Mouse (Mus musculus): ENCODE results near the gene Cacna1e. TPM values are rescaled to one million over a fixed set of nuclear protein-coding genes. Genes with fewer than 3 reads are reported as not detected.

The Cacna1e gene
- total and polyA plus RNA-seq, 3 experiments, result 0.60 to 8.5 (median 2.5) TPM

DNA sequence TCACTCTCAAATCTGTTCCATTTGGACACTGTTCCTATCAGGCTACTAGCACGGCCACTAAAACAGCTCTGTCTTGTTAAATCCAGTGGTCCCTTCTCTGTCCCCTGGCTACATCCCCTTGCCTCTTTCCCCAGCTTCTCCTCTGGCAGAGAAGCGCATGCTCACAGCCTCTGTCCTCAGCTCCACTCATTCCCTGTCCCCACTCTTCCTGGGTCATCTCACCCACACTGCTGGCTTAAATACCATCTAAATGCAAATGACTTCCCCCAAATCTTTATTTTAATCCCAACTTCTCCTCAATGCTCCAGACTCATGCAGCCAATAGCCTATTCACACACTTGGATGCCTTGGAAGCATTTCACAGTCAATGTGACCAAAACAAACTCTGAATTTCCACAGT lies 407.6 kb downstream of the Cacna1e start:
- Histone ChIP-seq H3K4me1 (ENCODE audit: control insufficient read depth in 1 of 2, insufficient read depth in 2 of 2) (peaks cover 12 to 23% of the 10 kb centered on the region in 2 experiments), H3K4me3 (replicated peaks in 1 of 3; ENCODE audit: low read depth in 2 of 3, low read length in 2 of 3, poor library complexity in 1 of 3) (no peak overlapping the region), H3K4me2 (ENCODE audit: insufficient read depth, low read depth, poor library complexity, severe bottlenecking) (no peak overlapping the region), H3K27me3 (replicated peaks) (no peaks in the 10 kb centered on the region), H3K9ac (ENCODE audit: insufficient read depth, low read depth) (no peak overlapping the region), H3K9me3 (replicated peaks; ENCODE audit: low read length) (no peaks in the 10 kb centered on the region), H3K27ac (ENCODE audit: insufficient read depth, low read depth) (no peak overlapping the region), H3K79me2 (replicated peaks; ENCODE audit: control insufficient read depth, extremely low read depth, insufficient read depth, poor library complexity, severe bottlenecking) (0 out of 2 replicates have a peak, but pooled peaks cover 3% of the 10 kb centered on the region), H3K36me3 (replicated peaks in 1 of 2; ENCODE audit: control insufficient read depth in 1 of 2, insufficient read depth in 1 of 2, low read length in 1 of 2) (peaks cover 2 to 49% of the 10 kb centered on the region in 2 experiments)
- no peak for DNase-seq (ENCODE audit: extremely low read depth)
- in situ Hi-C loops (cut with MboI; ENCODE audit: low pct_ligation_motif_present, low pct_unique_long_range_greater_than_20kb, low sequenced_read_pairs), result no loop called here
- dilution Hi-C loops (cut with MboI; ENCODE audit: extremely low pct_ligation_motif_present, extremely low pct_unique_long_range_greater_than_20kb, low sequenced_read_pairs), result no loop called here
- TF ChIP-seq JUND (conservative IDR thresholded peaks at IDR 0.05; ENCODE audit: low read depth, low read length) (no peak), CHD1 (IDR thresholded peaks at IDR 0.05; ENCODE audit: low read depth, low read length) (no peak), ZC3H11A (IDR thresholded peaks at IDR 0.05; ENCODE audit: low read depth, low read length) (no peak), CHD2 (IDR thresholded peaks at IDR 0.05; ENCODE audit: low read length) (no peak), POLR2A (IDR thresholded peaks at IDR 0.05; ENCODE audit: low read depth, low read length) (no peak), SMC3 (IDR thresholded peaks at IDR 0.05; ENCODE audit: low read depth, low read length) (no peak), USF1 (IDR thresholded peaks at IDR 0.05; ENCODE audit: low read depth, low read length) (no peak), ZMIZ1 (IDR thresholded peaks at IDR 0.05; ENCODE audit: low read depth, low read length) (no peak), BHLHE40 (IDR thresholded peaks at IDR 0.05; ENCODE audit: low read depth, low read length) (no peak), ELF1 (IDR thresholded peaks at IDR 0.05; ENCODE audit: low read depth, low read length) (no peak), MEF2A (IDR thresholded peaks at IDR 0.05; ENCODE audit: borderline replicate concordance, low read depth, low read length) (no peak), TCF12 (IDR thresholded peaks at IDR 0.05; ENCODE audit: low read depth, low read length) (no peak), IRF4 (IDR thresholded peaks at IDR 0.05; ENCODE audit: low read depth, low read length) (no peak), UBTF (IDR thresholded peaks at IDR 0.05; ENCODE audit: low read depth, low read length) (no peak)

DNA sequence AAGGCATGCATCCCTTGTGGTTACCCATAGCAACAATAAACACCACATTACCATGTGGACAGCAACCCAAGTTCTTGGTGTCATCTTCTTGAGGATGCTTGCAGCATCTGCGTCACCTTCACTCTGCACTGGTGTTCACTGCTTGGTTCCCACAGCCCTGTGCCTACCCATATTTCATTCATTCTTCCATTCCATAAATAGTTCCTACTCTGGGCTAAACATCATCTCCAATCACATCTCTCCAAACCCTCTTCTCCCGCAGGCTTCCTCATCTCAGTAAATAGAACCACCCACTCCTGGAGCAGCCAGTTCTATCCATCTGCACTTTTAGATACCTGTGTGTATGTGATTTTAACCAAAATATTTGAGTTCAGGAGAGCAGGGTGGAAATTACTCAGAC lies 408.6 kb downstream of the Cacna1e start:
- Histone ChIP-seq H3K4me1 (ENCODE audit: control insufficient read depth in 1 of 2, insufficient read depth in 2 of 2) (peaks cover 12 to 23% of the 10 kb centered on the region in 2 experiments), H3K9ac (ENCODE audit: insufficient read depth, low read depth) (no peak overlapping the region), H3K27ac (ENCODE audit: insufficient read depth, low read depth) (no peak overlapping the region), H3K4me2 (ENCODE audit: insufficient read depth, low read depth, poor library complexity, severe bottlenecking) (no peak overlapping the region), H3K36me3 (replicated peaks in 1 of 2; ENCODE audit: control insufficient read depth in 1 of 2, insufficient read depth in 1 of 2, low read length in 1 of 2) (peaks cover 5 to 54% of the 10 kb centered on the region in 2 experiments), H3K4me3 (replicated peaks in 1 of 3; ENCODE audit: low read depth in 2 of 3, low read length in 2 of 3, poor library complexity in 1 of 3) (no peak overlapping the region), H3K79me2 (replicated peaks; ENCODE audit: control insufficient read depth, extremely low read depth, insufficient read depth, poor library complexity, severe bottlenecking) (no peaks in the 10 kb centered on the region), H3K9me3 (replicated peaks; ENCODE audit: low read length) (no peaks in the 10 kb centered on the region), H3K27me3 (replicated peaks) (no peaks in the 10 kb centered on the region)
- dilution Hi-C loops (cut with MboI; ENCODE audit: extremely low pct_ligation_motif_present, extremely low pct_unique_long_range_greater_than_20kb, low sequenced_read_pairs), result no loop called here
- DNase-seq (ENCODE audit: extremely low read depth), result no peak
- TF ChIP-seq EP300 (IDR thresholded peaks at IDR 0.05; ENCODE audit: low read length) (no peak), USF1 (IDR thresholded peaks at IDR 0.05; ENCODE audit: low read depth, low read length) (no peak), POLR2AphosphoS2 (IDR thresholded peaks at IDR 0.05; ENCODE audit: low read depth, low read length) (no peak), KAT2A (IDR thresholded peaks at IDR 0.05; ENCODE audit: insufficient replicate concordance, low read length) (no peak), UBTF (IDR thresholded peaks at IDR 0.05; ENCODE audit: low read depth, low read length) (no peak), TCF12 (IDR thresholded peaks at IDR 0.05; ENCODE audit: low read depth, low read length) (no peak), GABPA (IDR thresholded peaks at IDR 0.05; ENCODE audit: insufficient replicate concordance, low read depth, low read length) (no peak)
- in situ Hi-C loops (cut with MboI; ENCODE audit: low pct_ligation_motif_present, low pct_unique_long_range_greater_than_20kb, low sequenced_read_pairs), result no loop called here
